In genomic region chr11:46016061-46016460, GRCm38 (mm10) we compare ENCODE assay signal across 9 mouse cellular contexts. TPM values are rescaled to one million over a fixed set of nuclear protein-coding genes. Genes with fewer than 3 reads are reported as not detected.
DNase-seq lines count a peak whose midpoint lies in the region; ATAC-seq and TF ChIP-seq lines count a peak whose summit lies in the region.
"Had no signal": no experiment of that assay in that cellular context is flagged by ENCODE, and none has a peak within 500 bp of the region (broad histone marks: within the 10 kb centered on the region; RNA-seq: fewer than 3 reads in every experiment).

No protein-coding gene starts in this region.

- no peak overlapping the region for H3K27ac ChIP-seq in heart, embryonic 11.5 days (ENCODE audit: low read depth, low read length)
- no peak overlapping the region for H3K27ac ChIP-seq in spleen, adult 2 months (ENCODE audit: insufficient read depth, low read length)
- H3K27ac ChIP-seq: macrophage had no signal

- ATAC-seq in heart, embryonic 11.5 days (replicated peaks; ENCODE audit: insufficient number of reproducible peaks, low FRiP score, low TSS enrichment), result no peak

- no peaks in the 10 kb centered on the region for H3K27me3 ChIP-seq in heart, embryonic 11.5 days (ENCODE audit: control insufficient read depth, insufficient read depth, low read length)
- no peaks in the 10 kb centered on the region for H3K27me3 ChIP-seq in spleen, adult 2 months (ENCODE audit: control insufficient read depth, insufficient read depth, low read length)

- peak; percentile 46; the same call in 1 of the 2 replicates for TF ChIP-seq CTCF in spleen, adult 2 months (IDR thresholded peaks at IDR 0.05; ENCODE audit: extremely low read depth, insufficient read depth, insufficient read length, insufficient replicate concordance)

- no peaks in the 10 kb centered on the region for H3K36me3 ChIP-seq in heart, embryonic 11.5 days (ENCODE audit: control insufficient read depth, insufficient read depth, low read length)
- no peaks in the 10 kb centered on the region for H3K36me3 ChIP-seq in spleen, adult 2 months (ENCODE audit: control insufficient read depth, insufficient read depth, low read length)

- 18% methylated on average over 6 of the region's 6 CpGs for WGBS in heart, embryonic 11.5 days (ENCODE audit: insufficient replicate concordance)
- 23% methylated on average over 6 of the region's 6 CpGs for WGBS in spleen, adult 2 months

- TF ChIP-seq POLR2A in spleen, adult 2 months (IDR thresholded peaks at IDR 0.05; ENCODE audit: low read depth, low read length), result no peak

- H3K9ac ChIP-seq in heart, embryonic 11.5 days (ENCODE audit: low read depth, low read length), result no peak overlapping the region

- DNase-seq in heart, adult 18-20 months, result peak; percentile 54 to 86
- DNase-seq in MN1 (ENCODE audit: low spot score), result peak; percentile 34
- DNase-seq in cerebellum, adult 9-11 months, result peak; percentile 28
- peak; percentile 71 to 82 for DNase-seq in frontal cortex, postnatal 36 days (ENCODE audit: low spot score in 2 of 2)
- peak; percentile 33 to 78 for DNase-seq in layer of hippocampus, adult 8-10 months (ENCODE audit: low spot score in 2 of 2)
- DNase-seq in lung, postnatal 4 days, result peak; percentile 65 to 78
- DNase-seq in spleen, adult 2 months (ENCODE audit: low read depth in 1 of 2, low spot score in 2 of 2), result peak; percentile 3 to 52

- no peak overlapping the region for H3K4me3 ChIP-seq in heart, embryonic 11.5 days (ENCODE audit: low read depth, low read length)
- H3K4me3 ChIP-seq in spleen, adult 2 months (ENCODE audit: extremely low read depth, insufficient read depth, insufficient read length), result no peak overlapping the region

- H3K4me2 ChIP-seq in heart, embryonic 11.5 days, result no peak overlapping the region

- no peaks in the 10 kb centered on the region for H3K9me3 ChIP-seq in heart, embryonic 11.5 days (replicated peaks; ENCODE audit: control insufficient read depth, low read length)

- no peaks in the 10 kb centered on the region for H3K4me1 ChIP-seq in heart, embryonic 11.5 days (ENCODE audit: control insufficient read depth, insufficient read depth, low read length)
- H3K4me1 ChIP-seq in spleen, adult 2 months (ENCODE audit: control insufficient read depth, insufficient read depth, insufficient read length), result no peaks in the 10 kb centered on the region

RNA-seq across cellular contexts. Expression of gene Sox30, which starts 36.0 kb away (rescaled TPM):
- under 1 TPM in 1 of 2 experiments, not detected in 1; 0.13 TPM for total RNA-seq in heart, adult 18-20 months (2021)
- polyA plus RNA-seq in heart, embryonic 11.5 days (2014; fragmentation: Nextera tagmentation; extraction: Ambion mirVana), result 0.07 and 0.40 TPM in 2 replicates
- under 1 TPM in 3 of 4 experiments, not detected in 1; 0.17 to 0.31 (median 0.27) TPM for total RNA-seq in layer of hippocampus, adult 8-10 months (2022)
- 0.04 and 0.07 TPM in 2 replicates for polyA plus RNA-seq in spleen, adult 2 months (2012; rRNA removed)
- polyA plus RNA-seq: macrophage had no signal

RNA-seq across cellular contexts. Expression of gene Gm12166, which starts 36.1 kb away (rescaled TPM):
- total RNA-seq in heart, adult 18-20 months (2021), result 1 to 10 TPM; 1.0 to 2.9 TPM
- polyA plus RNA-seq in heart, embryonic 11.5 days (2014; fragmentation: Nextera tagmentation; extraction: Ambion mirVana), result 2.4 and 9.0 TPM in 2 replicates
- 1 to 10 TPM in 3 of 4 experiments, not detected in 1; 1.7 to 4.3 (median 3.3) TPM for total RNA-seq in layer of hippocampus, adult 8-10 months (2022)
- polyA plus RNA-seq in spleen, adult 2 months (2012; rRNA removed), result 9.4 and 28.6 TPM in 2 replicates

RNA-seq across cellular contexts. Expression of gene Adam19, which starts 39.7 kb away (rescaled TPM):
- 10 to 100 TPM; 48.1 to 54.5 TPM for total RNA-seq in heart, adult 18-20 months (2021)
- 24.4 and 31.7 TPM in 2 replicates for polyA plus RNA-seq in heart, embryonic 11.5 days (2014; fragmentation: Nextera tagmentation; extraction: Ambion mirVana)
- total RNA-seq in layer of hippocampus, adult 8-10 months (2022), result 10 to 100 TPM; 10.1 to 14.1 (median 11.2) TPM
- 21.3 and 24.9 TPM in 2 replicates for polyA plus RNA-seq in spleen, adult 2 months (2012; rRNA removed)
